Mouse (Mus musculus) small intestine, adult 2 months (tissue): ENCODE results near the gene Rgs8.

ENCODE experiments used
- CTCF ChIP-seq: fragments of 200-500 bp; IDR thresholded peaks from 2 replicates; pipeline ENCODE4 v1.5.1; 2012; ENCODE audit warnings: low read depth, mild to moderate bottlenecking, control low read depth, inconsistent platforms, low read length, moderate library complexity, mixed read lengths; ENCODE audit not compliant: insufficient replicate concordance, insufficient read length; ENCODE audit errors: extremely low read depth
- POLR2A ChIP-seq: fragments of 200-500 bp; IDR thresholded peaks from 2 replicates; pipeline ENCODE4 v1.6.1; 2012; ENCODE audit warnings: low read depth, mild to moderate bottlenecking, control low read depth, inconsistent platforms, low read length, moderate library complexity

- no peak for TF ChIP-seq POLR2A
- TF ChIP-seq CTCF, result no peak
These were observed 56.6 kb downstream of the Rgs8 start for GRCm38 (mm10) chr1:153709451-153709850.
